Mouse (Mus musculus): ENCODE measurements around the gene Cryzl2.

- TF ChIP-seq CTCF (IDR thresholded peaks at IDR 0.05; ENCODE audit: control insufficient read depth, insufficient read depth, low read length) (no peak), POLR2A (IDR thresholded peaks at IDR 0.05; ENCODE audit: borderline replicate concordance, control insufficient read depth, low read depth, low read length) (peak; percentile 32; the same call in 1 of the 2 replicates)
Observed at GRCm38 (mm10) chr1:157412454-157413369, 45.7 kb upstream of the Cryzl2 start, which contains the start of gene Rasal2.
